Mouse (Mus musculus): ENCODE measurements around the gene Gm44502.

- TF ChIP-seq CTCF (IDR thresholded peaks at IDR 0.05; ENCODE audit: low read depth, low read length) (no peak), POLR2A (IDR thresholded peaks at IDR 0.05; ENCODE audit: borderline replicate concordance, low read depth, low read length) (no peak)
Measured at GRCm38 (mm10) chr15:89475293-89475600, 45.8 kb upstream of the Gm44502 start.
